Mouse (Mus musculus): ENCODE measurements around the gene Dclk3.

DNA sequence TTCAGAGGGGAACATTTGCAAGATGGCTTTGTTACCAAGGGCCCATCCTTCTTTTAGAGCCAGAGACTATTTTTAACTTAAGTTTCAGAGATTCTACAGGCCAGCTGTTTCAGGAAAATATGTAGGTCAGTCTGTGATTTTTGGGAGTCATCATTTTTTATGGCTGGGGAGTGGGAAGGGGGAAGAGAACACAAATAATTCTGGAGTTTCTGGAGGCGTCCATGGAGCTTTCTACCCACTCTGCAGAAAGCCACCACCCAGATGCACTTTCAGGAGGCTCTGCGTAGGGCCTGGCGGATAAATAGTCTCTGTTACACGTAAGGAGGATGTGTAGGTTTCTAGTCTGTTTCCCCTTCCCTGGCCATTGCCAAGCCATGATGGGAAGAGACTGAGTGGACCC, 38.8 kb upstream of the Dclk3 start:
- TF ChIP-seq CTCF (IDR thresholded peaks at IDR 0.05; ENCODE audit: borderline replicate concordance, extremely low read depth, insufficient read depth, insufficient read length) (no peak), POLR2A (IDR thresholded peaks at IDR 0.05; ENCODE audit: borderline replicate concordance, extremely low read depth, insufficient read depth, insufficient read length, poor library complexity, severe bottlenecking) (no peak)

All from brain, embryonic 14.5 days (tissue).